Mouse (Mus musculus) WW6 (cell line): ENCODE measurements around the gene Mpc2.
A peak's percentile ranks its signal among the peaks of the same experiment; 100 is the strongest.

Source experiments
- DNase-seq: peaks from one replicate; pipeline ENCODE4 v3.0.0-alpha.2; 2013; ENCODE audit warnings: low read depth, low spot score

The Mpc2 gene

DNA sequence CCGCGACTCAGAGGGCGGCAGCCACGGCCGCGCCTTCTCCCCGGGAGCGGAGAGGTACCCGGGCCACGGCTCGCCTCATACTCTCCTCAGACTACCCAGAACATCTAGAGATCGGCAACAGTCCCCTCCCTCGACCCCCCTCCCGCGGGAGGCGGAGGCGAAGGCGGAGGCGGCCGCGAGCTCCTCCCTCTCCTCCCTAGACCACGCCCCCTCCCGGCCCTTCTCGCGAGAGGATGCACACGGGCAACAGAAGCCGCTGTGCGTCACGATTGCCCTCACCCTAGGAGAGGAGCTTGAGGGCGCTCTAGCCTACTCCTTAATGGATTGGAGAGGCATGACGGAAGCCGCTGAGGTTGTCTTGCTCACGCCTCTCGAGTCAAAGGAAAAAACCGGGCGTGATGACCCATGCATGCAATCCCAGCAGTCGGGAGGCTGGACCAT, at the start of gene Mpc2, which contains the start of gene Dcaf6:
TSS of gene Mpc2 (plus strand) at position 278 of the 441 bp plus-strand sequence.
TSS of gene Dcaf6 (minus strand) at position 116 of the 441 bp plus-strand sequence.
- DNase-seq = peak; percentile 91

DNA sequence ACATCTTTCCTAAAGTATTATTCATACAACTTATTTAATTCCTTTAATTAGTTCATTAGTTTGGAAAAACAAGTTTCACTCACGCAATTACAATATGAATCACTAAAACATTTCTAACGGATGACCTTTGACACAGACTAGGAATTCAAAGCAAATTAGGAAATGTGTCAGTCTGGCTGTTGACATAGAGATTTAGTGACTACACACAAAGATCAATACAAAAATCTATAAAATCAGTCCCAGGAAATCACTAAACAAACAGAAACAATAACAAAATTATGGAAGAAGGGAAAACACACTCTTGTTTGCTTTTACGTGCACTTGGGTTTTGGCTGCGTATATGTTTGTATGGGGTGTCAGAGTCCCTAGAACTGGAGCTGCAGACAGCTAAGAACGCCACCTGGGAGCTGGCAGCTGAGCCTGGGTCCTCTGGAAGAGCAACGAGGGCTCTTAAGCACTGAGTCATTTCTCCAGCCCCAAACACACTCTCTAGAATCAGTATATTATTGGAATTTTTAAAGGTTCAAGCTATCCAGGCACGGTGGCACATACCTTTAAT, 39.0 kb upstream of the Mpc2 start:
- DNase-seq = no peak

DNA sequence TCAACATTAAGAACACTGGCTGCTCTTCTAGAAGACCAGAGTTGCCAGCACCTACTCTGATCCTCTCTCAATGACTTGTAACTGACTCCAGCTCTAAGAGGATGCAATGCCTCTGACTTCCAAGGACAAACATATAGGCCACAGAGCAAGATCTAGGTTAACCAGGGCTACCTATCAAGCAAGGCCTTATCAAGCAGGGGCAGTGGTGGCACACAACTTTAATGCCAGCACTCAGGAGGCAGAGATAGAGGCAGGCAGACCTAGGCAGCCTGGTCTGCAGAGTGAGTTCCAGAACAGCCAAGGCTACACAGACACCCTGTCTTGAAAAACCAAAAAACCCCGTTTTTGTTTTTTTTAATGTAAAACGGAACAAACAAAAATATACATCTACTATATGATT, 34.2 kb upstream of the Mpc2 start:
- DNase-seq = no peak

DNA sequence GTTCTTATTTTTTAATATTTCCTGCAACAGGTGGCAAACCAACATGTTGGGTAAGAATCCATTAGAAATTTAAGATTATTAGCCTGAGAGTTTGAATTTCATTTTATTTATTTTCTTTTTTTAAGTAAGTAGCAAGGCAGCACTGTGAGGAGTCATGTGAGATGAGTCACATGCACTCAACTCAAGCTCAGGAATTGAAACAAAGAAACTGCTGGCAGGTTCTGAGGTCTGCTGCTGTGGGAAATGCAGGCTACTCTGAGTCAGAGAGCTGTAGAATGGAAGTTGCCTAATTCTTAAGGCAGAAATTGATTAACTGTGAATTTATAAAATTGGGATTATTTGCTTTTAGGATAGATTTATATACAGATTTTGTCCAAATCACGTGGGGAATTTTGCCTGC, 27.6 kb upstream of the Mpc2 start:
- DNase-seq = no peak

DNA sequence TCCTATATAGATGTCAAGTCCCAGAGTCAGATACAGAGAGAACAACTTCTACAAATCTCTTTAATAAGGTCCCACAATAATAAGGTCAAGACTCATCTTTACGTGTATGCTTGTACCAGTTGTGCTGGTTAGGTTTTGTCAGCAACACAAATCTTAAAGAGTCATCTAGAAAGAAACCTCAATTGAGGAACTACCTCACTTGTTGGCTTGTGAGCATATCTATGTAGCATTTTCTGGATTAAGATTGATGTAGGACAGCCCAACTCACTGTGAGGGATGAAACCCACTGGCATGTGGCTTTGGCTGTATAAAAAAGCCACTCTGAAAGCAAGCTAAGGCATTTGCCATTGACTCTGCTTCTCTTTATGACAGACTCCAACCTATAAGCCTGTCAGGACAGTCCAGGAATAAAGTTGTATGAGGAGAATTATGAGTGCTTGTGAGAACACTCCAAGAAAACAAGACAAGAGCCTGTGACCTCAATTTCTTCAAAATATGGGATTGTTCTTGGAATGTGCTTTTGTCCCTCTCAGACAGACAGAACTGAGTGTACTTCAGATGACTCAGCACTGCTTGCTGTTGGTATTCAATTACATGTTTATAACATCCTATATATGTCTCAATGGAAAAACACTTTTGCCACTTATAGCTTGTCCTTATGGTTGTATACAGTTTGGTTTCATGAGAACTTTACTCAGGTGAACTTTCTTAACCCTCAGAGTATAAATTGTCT, 22.0 kb upstream of the Mpc2 start:
- no peak for DNase-seq

DNA sequence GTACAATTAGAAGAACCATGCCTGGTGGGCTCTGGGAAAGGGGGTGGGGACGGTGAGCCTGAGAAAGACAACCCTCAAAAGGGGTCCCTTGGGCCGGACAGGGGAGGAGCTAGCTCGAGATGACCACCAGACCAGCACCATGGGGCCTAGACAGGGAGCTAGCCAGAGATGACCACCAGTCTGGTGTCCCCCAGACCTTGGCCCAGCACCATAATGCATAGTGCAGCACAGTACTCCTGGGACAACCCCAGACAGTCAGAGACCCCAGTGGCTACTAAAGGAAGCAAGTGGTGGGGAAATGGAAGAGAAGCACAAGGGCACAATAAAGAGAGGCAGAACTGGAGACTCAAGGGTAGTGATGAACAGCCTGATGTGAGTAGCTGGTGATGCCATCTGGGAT, 19.6 kb upstream of the Mpc2 start:
- DNase-seq = no peak

DNA sequence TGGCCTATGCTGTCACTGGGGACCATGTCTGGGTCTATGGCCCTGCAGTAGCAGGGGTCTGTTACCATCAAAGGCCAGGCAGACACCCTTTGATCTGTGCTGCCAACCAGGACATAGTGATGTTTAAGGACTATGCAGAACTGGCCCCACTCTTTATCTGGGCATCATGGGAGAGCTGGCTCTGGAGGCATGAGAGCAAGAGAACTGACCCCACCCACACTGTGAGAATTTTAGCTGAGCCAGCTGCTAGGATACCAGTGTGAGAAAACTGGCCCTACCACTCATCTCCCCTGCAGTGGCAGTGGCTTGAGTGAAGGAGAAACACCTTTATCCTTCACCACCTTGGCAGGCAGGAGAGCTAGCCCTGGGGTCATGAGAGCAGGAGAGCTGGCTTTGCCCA, 19.2 kb upstream of the Mpc2 start:
- no peak for DNase-seq

DNA sequence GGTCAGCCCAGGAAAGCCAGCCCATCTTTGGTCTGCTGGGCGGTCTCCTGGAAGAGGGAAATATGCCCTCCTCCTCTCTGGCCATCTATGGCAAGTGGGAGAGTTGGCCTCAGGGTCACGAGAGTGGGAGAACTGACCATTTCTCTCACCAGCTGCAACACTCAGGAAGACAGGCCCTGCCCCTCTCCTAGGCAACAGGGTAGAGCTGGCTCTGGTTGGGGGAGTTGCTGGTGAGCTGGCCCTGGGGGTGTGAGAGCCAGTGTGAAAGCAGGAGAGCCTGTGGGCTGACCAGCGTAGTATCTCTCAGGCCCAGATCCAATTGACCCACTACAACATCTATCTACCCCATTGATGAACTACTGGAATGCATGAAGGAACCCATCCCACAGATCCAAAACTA, 18.7 kb upstream of the Mpc2 start:
- no peak for DNase-seq

DNA sequence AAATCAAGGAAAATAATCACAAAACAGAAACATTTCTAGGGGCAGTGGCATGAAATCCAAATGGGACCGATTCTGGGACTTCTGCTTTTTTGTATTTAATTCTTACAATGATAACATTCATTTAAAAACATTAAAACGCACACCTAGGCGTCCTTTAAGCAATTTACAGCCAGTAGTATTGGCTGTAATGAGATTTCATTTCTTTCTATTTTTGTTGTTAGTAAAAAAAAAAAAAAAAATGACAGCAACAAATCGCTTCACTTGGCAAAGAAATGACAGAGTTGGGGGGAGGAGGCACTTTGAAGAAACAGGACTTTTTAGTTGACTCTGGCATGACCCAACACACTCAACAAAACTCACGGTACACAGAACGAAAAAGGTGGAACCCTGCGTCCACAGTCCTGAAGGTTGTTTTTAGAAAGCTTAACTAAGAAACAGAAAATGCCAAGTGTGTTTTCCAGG, 1.4 kb upstream of the Mpc2 start:
- DNase-seq = no peak

DNA sequence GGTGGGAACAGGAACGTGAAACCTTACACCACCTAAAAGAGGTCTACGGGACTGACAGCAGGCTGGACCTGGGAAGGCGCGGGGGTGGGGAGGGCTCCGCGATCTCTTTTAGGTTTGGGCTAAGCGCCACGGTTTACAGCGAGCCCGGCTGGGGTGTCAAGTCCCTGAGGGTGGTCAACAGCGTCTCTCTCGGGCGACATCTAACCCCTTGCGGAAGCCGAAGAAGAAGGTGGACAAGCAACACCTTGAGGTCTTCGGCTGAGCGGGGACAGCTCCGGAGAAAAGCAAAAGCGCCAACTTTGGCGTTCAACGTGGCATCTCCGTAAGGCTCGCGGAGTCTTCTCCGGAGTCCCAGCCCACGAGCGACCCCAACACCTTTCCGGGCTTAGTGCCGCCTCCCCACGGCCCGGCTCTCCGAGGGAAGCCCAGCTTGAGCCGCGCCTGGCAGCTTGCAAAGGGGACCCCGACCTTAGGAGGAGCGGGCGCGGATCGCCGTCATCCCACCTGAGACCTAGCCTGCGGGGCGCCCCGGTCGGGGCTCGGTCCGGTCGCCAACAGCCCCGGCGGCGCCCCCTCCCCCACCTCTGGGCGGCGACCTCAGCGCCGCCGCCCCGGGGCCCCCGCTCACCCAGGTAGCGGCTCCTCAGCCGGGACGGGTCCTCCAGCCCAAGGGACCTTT, 795 bp upstream of the Mpc2 start:
- DNase-seq = peak; percentile 20

DNA sequence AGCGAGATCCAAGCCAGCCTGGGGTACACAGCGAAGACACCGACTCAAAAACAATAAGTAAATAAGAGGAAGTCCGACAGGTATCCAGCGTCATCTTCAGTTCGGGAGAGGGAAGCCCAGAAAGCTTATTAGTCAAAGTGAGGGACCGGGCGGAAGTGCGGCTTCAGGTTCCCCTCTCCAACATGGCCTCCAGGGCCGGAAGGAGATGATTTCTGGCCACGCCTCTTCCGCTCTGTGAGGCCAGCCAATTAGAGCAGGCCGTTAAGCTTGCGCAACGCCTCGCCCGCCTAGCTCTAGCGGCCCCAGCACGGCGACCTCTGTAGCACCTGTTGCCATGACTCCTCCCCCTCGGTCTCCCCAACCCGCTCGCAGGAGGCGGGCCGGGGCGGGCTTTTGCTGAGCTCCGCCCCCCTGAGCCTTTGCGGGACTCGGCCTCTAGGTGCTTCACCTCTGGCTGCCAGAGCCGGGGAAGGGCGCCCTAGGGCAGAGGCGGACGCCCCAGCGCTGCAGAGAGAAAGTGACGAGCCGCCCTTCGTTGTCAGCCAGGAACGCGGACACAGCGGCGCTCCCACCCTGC, 452 bp downstream of the Mpc2 start:
- DNase-seq = peak; percentile 97

DNA sequence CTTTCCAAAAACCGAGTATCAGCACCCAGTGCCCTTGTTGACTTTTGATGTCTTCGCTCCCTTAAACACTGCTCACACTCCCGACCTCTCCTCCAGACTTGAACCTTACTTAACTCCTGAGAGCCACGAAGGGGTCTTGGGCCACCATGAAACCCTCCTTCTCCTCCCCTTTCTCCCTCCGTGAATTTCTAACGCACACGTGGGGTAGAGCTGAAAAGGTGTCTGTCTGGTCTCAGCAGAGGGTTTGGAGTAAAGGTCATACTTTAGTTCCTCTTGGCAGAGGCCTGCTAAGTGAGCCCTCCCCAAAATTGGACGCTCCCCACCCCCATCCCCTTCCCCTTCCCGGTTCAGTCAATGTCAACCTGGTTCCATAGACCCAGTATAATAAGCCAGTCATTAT, 1.2 kb downstream of the Mpc2 start:
- no peak for DNase-seq

DNA sequence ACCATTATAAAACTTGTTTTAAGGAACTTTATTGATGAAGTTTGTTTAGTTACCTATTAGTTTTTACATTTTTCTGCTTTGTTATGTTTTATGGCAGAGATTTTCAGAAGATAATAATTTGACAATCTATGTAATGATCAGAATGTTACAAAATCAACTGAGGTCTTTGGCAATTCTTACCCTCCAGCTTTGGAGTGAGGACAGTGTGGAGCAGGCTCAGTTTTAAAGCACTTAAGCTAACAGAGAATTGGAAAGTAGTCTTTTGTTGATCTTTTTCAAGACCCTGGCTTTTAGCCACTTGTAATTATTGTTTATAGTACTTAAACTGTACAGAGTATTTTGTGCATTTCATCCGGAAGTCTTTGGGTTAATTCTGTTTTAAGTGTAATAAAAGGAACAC, 2.4 kb downstream of the Mpc2 start:
- DNase-seq = no peak

DNA sequence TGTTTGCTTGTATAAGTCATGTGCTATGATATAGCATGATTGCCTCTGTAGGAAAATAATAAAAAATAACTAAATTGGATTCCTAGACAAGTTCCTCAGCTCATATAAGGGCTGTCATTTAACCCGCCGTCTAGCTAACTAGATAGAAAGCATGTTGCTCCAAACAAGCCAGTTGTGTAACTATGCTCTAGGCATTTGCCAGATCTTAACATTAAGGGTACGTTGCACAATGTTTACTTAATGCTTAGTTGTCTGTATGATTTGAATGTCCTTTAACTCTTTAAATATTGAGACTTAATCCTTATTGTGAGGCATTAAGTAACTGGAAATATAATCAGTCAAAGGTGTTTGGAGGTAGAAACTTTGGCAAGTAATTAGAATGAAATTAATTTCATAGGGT, 4.1 kb downstream of the Mpc2 start:
- DNase-seq = no peak

DNA sequence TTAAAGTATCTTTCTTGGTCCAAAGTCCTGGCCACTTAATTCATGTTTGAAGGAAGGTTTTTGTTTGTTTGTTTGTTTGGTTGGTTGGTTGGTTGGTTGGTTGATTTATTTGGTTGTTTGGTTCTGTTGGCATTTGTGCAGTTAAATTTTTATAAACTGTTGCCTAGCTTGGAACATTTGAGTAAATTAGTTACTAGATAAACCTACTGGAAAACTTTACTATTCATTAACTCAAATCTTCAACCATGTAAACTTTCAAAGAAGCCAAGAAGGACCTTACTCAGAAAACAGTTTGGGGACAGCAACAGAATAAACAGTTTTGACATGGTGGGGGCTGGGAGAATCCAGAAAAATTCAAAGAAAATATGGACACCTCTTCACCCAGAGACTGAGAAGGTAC, 8.5 kb downstream of the Mpc2 start:
- DNase-seq = no peak

DNA sequence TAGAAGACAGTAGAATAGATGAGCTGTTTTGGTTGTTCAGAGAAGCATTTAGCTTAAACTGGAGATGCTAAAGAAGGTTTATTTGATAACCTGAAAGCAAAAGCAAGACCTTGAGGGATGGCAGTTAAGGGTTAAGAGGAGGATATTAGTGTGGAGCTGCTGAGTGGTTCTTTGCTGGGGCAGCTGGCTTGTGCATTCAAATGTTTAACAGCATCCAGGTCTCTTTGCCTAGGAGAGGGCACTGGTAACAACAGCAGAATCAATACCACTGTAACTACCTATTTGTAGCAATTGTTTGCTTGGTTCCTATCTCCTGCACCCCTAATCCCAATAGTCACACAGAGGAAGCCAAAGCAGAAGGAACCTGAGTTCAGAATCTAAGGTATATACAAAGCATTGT, 9.3 kb downstream of the Mpc2 start:
- no peak for DNase-seq

DNA sequence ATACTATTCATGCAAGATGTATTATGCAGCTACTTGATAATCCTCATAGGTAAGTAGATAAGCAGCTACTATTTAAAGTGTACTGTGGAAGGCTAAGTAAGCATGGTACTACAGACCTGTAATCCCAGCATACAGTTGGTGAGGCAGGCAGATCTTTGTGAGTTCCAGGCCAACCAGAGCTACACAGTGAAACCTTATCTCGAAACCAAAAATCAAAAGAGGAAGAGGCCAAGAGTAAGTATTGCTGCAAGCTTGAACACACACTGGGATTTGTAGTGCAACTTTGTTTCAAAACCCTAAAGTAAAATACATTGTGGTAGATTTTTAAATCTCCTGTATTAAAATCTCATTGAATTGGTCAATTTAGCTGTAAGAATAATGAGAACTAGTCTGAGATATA, 11.1 kb downstream of the Mpc2 start:
- no peak for DNase-seq

DNA sequence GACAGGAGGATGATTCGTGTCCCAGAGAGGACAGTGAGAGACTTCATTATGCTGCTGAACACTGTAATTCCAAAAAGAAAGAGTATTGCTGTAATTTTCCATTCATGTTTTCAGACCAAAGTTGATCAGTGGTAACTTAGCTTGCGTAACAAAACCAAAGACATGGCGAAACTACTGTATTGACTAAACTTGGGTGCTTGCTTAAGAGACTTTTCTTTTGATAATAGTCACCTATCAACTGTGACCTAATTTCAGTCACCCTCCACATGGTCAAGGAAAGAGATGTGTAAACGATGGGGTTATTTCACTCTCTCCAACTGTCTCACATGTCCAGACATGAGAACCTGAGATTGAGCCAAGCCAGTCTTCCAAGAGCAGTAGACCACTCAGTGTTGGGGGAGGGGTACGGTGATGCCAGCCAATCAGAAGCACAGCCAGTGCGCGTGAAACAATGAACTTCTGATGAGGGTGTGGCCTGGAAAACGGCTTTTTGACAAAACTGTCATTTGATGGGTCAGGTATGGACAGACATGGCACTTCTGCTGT, 24.3 kb downstream of the Mpc2 start, which contains the start of gene Adcy10:
TSS of gene Adcy10 (plus strand) at position 496 of the 546 bp plus-strand sequence.
- no peak for DNase-seq

DNA sequence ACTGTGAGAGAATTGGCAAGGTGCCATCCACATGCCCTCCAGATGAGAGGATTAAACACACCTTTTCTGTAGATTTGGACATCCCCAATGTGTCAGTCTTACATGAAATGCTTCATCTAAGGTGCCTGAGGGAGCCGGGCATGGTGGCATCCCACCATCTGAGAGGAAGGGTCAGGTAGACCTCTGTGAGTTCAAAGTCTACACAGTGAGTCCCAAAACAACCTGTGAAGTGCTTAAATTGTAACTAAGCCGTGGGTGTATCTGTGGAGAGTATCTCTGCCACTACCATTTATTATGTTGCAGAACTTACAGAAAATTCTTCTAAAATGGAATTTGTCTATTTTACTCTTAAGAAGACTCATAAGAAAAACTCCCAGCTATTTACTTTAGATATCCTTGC, 25.7 kb downstream of the Mpc2 start:
- DNase-seq = no peak

DNA sequence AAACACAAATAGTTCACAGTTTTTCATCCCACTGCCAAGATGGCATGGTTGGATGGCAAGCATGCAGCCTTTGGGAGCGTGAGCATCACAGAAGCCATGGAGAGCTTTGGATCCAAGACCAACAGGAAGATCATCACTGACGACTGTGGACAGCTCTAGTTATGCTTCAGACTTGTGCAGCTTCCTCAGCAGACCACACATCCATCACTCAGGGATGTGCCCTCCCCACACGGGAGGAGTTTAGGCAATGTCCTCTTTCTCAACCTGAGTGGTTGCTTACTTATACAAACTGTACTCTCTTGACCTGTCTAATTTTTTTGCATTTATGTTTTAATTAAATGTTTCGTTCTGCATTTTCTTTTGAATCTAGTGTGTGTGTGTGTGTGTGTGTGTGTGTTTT, 28.8 kb downstream of the Mpc2 start:
- no peak for DNase-seq

DNA sequence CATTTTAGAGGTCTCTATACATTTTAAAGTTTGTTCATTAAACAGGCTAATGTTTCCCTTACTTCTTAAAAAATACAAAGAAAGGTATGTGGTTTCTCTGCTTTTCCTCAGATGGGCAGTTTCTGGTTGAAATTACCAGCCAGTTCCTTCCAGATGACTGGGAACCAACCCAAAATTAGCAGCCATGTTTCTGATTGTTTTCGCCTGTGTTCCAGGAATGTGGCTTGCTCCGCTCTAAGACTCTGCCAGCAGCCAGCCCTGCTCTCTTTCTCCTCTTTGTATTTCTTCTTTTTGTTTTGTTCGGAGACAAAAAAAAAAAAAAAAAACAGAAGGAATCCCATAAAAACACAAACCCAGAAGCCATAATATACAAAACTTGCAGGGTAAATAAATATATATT, 38.4 kb downstream of the Mpc2 start:
- DNase-seq = no peak
